Mouse (Mus musculus) urinary bladder, adult 18-20 months (tissue): ENCODE data around the gene Nipsnap1.

Experiments
- DNase-seq, 2 experiments: peaks; one replicate each; pipeline ENCODE4 v3.0.0; 2022; ENCODE audit warnings: low spot score in 2 of 2, mixed read lengths in 2 of 2

Nipsnap1 gene

GRCm38 (mm10) chr11:4865645-4866251 is 8.0 kb upstream of the Nipsnap1 start:
- DNase-seq, result no peak

DNA sequence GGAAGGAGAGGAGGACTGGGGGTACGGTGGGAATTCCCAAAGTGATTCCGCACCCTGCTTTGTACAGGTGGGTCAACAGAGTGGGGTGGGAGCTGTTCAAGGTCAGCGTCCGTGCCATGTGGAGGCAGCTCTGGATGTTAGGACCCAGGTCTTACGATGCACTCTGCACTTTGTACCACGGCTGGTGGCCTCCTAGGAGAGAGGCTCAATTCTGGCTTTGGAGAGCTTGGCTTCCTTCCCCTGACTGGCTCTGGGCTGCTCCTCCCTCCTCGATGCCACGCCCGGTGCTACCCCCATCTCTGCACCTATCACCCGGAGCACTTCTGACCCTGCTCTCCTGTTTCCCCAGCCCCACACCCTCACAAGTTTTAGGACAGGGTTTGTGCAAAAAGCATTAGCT is 800 bp downstream of the Nipsnap1 start:
- no peak for DNase-seq

DNA sequence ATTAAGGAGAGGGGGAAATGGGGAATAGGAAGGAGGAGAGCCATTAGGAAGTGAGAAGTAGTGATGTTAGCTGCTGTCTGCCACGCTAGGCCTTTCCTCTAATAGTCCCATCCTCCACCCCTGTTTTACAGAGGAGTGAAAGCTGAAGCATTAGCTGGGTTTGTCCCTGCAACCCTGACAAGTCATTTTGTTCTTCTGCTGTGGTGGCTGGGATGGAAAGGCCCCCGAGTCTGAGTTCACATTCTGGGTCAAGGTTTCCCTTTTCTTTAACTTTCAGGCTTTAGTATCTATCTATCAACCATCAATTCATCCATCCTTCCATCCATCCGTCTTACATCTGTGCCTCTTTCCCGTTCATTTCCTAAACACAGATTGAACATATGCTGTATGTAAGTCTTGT is 7.3 kb downstream of the Nipsnap1 start:
- no peak for DNase-seq

DNA sequence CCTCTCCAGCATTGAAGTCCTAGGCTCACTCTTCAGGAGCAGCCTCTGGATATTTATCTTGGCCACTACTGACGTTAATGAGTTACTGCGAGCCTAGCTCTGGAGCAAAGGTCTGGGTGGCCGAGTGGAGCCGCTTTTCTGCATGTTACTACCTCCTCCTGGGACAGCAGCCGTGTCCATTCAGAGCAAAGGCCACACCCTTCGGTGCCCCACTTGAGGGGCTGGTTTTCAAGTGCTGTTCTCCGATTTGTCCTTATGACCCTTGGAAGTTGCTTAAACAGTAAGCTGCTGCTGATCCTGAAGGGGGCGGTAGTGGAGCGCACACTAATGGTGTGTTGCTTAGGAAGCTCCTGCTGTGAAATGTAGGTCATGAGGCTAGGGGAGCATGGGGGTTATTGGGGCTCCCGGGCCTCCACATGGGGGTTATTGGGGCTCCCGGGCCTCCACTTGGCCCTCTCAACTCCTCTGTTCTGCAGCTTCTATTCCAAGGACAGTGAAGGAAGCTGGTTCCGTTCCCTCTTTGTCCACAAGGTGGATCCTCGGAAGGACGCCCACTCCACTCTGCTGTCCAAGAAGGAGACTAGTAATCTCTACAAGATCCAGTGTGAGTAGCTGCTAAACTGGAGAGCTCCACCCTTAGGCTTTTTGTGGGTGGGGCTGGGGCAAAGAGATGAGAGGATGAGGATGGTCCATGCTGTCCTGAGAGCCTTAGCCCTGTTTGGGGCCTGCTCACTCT is 9.3 kb downstream of the Nipsnap1 start:
- peak; percentile 20 to 33 for DNase-seq

- peak in 1 of 2 experiments; percentile 25 for DNase-seq
These were observed 11.7 kb downstream of the Nipsnap1 start for GRCm38 (mm10) chr11:4885385-4885903.

DNA sequence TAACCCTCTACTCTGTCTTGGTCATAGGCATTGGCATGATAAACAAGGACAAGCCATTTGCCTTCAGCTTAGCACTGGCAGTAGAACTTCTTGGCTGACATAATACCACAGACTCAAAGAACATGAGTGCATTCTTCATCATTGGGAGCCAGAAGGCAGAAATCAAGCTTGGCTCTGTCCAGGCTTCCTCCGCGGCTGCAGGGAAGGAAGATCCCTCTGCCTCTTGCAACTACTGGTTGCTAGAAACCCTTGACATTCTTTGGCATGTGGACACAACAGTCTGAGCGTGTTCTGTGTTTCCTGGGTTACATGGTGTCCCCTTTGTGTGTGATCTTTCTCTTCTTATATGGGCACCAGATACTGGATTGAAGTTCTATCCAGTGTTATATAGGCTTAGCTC is 13.2 kb downstream of the Nipsnap1 start:
- no peak for DNase-seq

GRCm38 (mm10) chr11:4894848-4895816 is 21.4 kb downstream of the Nipsnap1 start, which contains the start of gene Thoc5:
TSS of gene Thoc5 (plus strand) at chr11:4895320.
- DNase-seq, result peak; percentile 68 to 74

DNA sequence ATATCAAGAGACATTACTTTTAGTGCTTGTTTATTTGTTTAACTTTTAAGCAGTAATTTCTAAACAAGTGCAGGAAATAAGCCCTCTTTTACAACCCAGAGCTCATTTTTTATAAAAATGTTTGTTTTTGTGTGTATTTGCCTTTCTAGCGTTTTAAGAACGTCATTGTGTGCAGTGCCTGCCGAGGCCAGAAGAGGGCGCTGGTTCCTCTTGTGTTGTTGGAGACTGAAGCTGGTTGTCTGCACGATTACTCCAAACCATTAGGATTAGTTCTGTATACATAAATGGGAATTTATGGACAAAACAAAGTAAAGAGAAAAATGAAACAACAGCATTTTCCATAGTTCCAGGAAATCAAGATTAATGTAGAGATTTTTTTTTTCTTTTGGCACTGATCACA is 26.7 kb downstream of the Nipsnap1 start:
- DNase-seq, result no peak

- DNase-seq, result no peak
These were observed 28.2 kb downstream of the Nipsnap1 start for GRCm38 (mm10) chr11:4901956-4902355.

GRCm38 (mm10) chr11:4906231-4906630 is 32.5 kb downstream of the Nipsnap1 start:
- DNase-seq, result no peak

GRCm38 (mm10) chr11:4916068-4916467 is 42.3 kb downstream of the Nipsnap1 start:
- peak in 1 of 2 experiments; percentile 37 for DNase-seq

DNA sequence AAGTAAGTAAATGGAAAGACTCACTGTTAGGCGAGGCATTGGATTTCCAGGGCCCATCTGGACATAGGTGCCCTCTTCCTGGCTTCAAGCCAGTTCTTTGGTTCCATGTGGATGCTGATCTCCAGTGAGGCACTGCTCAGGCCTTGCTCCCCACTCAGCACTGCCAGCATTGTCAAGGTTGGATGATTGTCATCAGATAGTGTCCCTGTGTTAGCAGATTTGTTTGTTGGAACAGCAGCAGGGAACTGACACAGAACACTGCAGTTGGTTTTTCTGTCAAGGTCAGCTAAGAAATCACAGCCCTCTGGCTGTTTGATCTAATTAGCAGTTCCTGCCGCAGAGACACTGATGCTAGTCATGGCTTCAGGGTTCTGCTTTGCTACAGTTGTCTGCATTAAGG is 47.5 kb downstream of the Nipsnap1 start:
- no peak for DNase-seq

- DNase-seq, result no peak
These were observed 48.0 kb downstream of the Nipsnap1 start for GRCm38 (mm10) chr11:4921751-4922150.

DNA sequence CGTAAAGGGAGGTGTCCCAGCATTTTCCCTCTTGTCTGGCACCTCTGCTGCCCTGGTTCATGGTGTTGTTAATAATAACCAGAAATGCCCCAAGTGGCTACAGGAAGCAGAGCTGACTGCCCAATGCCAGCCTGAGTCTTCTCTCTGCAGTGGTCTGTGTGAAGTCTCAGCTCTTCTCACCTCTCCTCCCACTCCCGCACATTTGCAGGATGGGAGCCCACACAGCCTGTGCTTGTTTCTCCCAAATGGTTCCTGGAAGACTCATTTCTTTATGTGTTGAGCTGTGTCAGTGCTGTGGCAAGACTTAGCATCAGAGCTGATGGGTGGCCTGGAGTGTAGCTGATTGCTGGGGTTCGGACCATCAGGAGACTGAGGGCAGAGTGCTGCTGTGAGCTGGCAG is 53.5 kb downstream of the Nipsnap1 start:
- DNase-seq, result no peak

DNA sequence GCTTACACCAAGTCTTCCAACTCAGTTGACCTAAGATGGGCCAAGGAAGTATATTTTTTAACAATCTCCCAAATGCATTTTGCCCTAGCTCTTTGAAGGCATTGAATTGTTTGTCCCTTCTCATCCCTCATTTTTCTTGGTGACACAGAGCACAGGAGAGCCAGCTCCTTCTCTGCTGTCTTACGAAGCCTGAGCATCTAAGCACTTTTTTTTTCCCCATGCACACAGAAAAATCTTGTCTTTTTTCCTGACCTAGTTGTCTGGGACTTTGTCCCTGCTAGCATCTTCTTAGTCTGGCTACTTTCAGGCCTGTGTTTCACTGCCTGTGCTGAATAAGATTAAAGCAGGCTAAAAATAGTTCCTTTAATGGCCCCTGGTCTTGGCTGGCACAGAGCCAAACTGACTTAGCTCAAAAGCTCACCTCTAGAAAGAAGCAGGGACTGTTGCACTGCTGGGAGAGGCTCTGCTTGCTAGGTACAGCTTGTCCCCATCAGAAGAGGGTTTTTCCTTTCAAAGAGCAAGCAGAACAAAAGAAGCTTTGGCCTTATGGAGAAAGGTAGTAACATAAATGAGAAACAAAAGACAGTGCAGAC is 57.4 kb downstream of the Nipsnap1 start:
- DNase-seq, result no peak

GRCm38 (mm10) chr11:4936243-4936642 is 62.5 kb downstream of the Nipsnap1 start:
- DNase-seq, result no peak
